Mouse (Mus musculus) lung, adult 2 months (tissue): ENCODE results near the gene Dctpp1.

Source experiments
- CTCF ChIP-seq: fragments of 200-500 bp; IDR thresholded peaks from 2 replicates; pipeline ENCODE4 v1.5.1; 2011; ENCODE audit warnings: mild to moderate bottlenecking, low read length, control low read depth; ENCODE audit not compliant: insufficient read depth
- POLR2A ChIP-seq: fragments of 200-500 bp; IDR thresholded peaks from 2 replicates; pipeline ENCODE4 v1.6.1; 2011; ENCODE audit warnings: low read depth, mild to moderate bottlenecking, control low read depth, low read length, borderline replicate concordance; ENCODE audit errors: extremely low read depth

GRCm38 (mm10) chr7:127309951-127310350 is 49.4 kb upstream of the Dctpp1 start:
- TF ChIP-seq CTCF (no peak), POLR2A (no peak)
